Mouse (Mus musculus) liver, embryonic 12.5 days (tissue): ENCODE results near the gene Cfdp1. TPM values are rescaled to one million over a fixed set of nuclear protein-coding genes. Genes with fewer than 3 reads are reported as not detected.

Experiments
- ATAC-seq: fragments of 200-750 bp; cut with Nextera tagmentation; 2 replicates; pipeline ENCODE4 v1.8.0; 2017; ENCODE audit warnings: moderate number of reproducible peaks, mild to moderate bottlenecking, moderate library complexity
- H3K27ac ChIP-seq: fragments of 300-500 bp; sonication (generic); 2 replicates; pipeline ENCODE4 v1.5.1; 2016; ENCODE audit warnings: mild to moderate bottlenecking
- H3K27me3 ChIP-seq: fragments of 300-500 bp; sonication (generic); replicated peaks from 2 replicates; pipeline ENCODE4 v1.6.1; 2016; ENCODE audit warnings: mild to moderate bottlenecking, moderate library complexity
- H3K36me3 ChIP-seq: fragments of 300-500 bp; sonication (generic); 2 replicates; pipeline ENCODE4 v1.6.1; 2016; ENCODE audit warnings: mild to moderate bottlenecking, moderate library complexity
- H3K4me1 ChIP-seq: fragments of 300-500 bp; sonication (generic); 2 replicates; pipeline ENCODE4 v1.6.1; 2016
- H3K4me2 ChIP-seq: fragments of 300-500 bp; sonication (generic); 2 replicates; pipeline ENCODE4 v1.6.1; 2016; ENCODE audit warnings: mild to moderate bottlenecking, moderate library complexity
- H3K4me3 ChIP-seq: fragments of 300-500 bp; sonication (generic); 2 replicates; pipeline ENCODE4 v1.5.1; 2016; ENCODE audit warnings: mild to moderate bottlenecking, moderate library complexity
- H3K9ac ChIP-seq: fragments of 300-500 bp; sonication (generic); 2 replicates; pipeline ENCODE4 v1.6.1; 2016; ENCODE audit warnings: mild to moderate bottlenecking, moderate library complexity
- H3K9me3 ChIP-seq: fragments of 300-500 bp; sonication (generic); replicated peaks from 2 replicates; pipeline ENCODE4 v1.6.1; 2016; ENCODE audit warnings: mild to moderate bottlenecking, moderate library complexity
- WGBS: fragments of 180-500 bp; shearing (Covaris S2); methylation state at CpG from one replicate; pipeline ENCODE4 v1.1.7; 2016; ENCODE audit not compliant: insufficient replicate concordance; 5-methylcytosine and 5-hydroxymethylcytosine counted together
- polyA plus RNA-seq: library from polyadenylated mRNA; unstranded; fragments of >200 nt; fragmentation: Nextera tagmentation; extraction: Ambion mirVana; gene quantifications from 2 replicates; pipeline ENCODE4 v1.2.1, GENCODE M21; 2016

Gene Cfdp1
- 128 and 132 TPM in 2 replicates for polyA plus RNA-seq

GRCm38 (mm10) chr8:111853861-111854501 is at the start of gene Cfdp1:
TSS of gene Cfdp1 (minus strand) at chr8:111854291.
- no peaks in the 10 kb centered on the region for H3K9me3 ChIP-seq
- peak within 1 kb of the TSS; percentile 97 for H3K4me2 ChIP-seq
- peaks cover 52% of the 10 kb centered on the region for H3K4me1 ChIP-seq
- WGBS: under 1% methylated on average over 53 of the region's 53 CpGs
- peak within 1 kb of the TSS; percentile 42; the same call in 1 of the 2 replicates for H3K27ac ChIP-seq
- H3K36me3 ChIP-seq: 0 out of 2 replicates have a peak, but pooled peaks cover 8% of the 10 kb centered on the region
- H3K4me3 ChIP-seq: peak within 1 kb of the TSS; percentile 89
- H3K9ac ChIP-seq: peak within 1 kb of the TSS; percentile 79
- ATAC-seq: peak; percentile 100
- no peaks in the 10 kb centered on the region for H3K27me3 ChIP-seq

GRCm38 (mm10) chr8:111902080-111902479 is 48.0 kb upstream of the Cfdp1 start:
- ATAC-seq: no peak
- Histone ChIP-seq H3K27me3 (peaks cover 26% of the 10 kb centered on the region; the same call in 1 of the 2 replicates), H3K4me2 (no peak overlapping the region), H3K4me1 (no peaks in the 10 kb centered on the region), H3K36me3 (no peaks in the 10 kb centered on the region), H3K9ac (no peak overlapping the region), H3K4me3 (no peak overlapping the region), H3K9me3 (no peaks in the 10 kb centered on the region), H3K27ac (no peak overlapping the region)
- 52% methylated on average over 5 of the region's 5 CpGs for WGBS

- Histone ChIP-seq H3K9me3 (0 out of 2 replicates have a peak, but pooled peaks cover 3% of the 10 kb centered on the region), H3K4me2 (no peak overlapping the region), H3K9ac (no peak overlapping the region), H3K27me3 (peaks cover 13% of the 10 kb centered on the region; the same call in 1 of the 2 replicates), H3K27ac (no peak overlapping the region), H3K4me3 (no peak overlapping the region), H3K36me3 (no peaks in the 10 kb centered on the region), H3K4me1 (no peaks in the 10 kb centered on the region)
- no peak for ATAC-seq
- 44% methylated on average over 10 of the region's 10 CpGs for WGBS
Observed at GRCm38 (mm10) chr8:111898586-111898985, 44.5 kb upstream of the Cfdp1 start.

- Histone ChIP-seq H3K9ac (no peak overlapping the region), H3K4me2 (no peak overlapping the region), H3K27me3 (peaks cover 32% of the 10 kb centered on the region), H3K36me3 (no peaks in the 10 kb centered on the region), H3K9me3 (0 out of 2 replicates have a peak, but pooled peaks cover 3% of the 10 kb centered on the region), H3K4me1 (0 out of 2 replicates have a peak, but pooled peaks cover 4% of the 10 kb centered on the region), H3K4me3 (no peak overlapping the region), H3K27ac (no peak overlapping the region)
- ATAC-seq: no peak
- 75% methylated on average over 7 of the region's 7 CpGs for WGBS
Observed at GRCm38 (mm10) chr8:111894955-111895354, 40.9 kb upstream of the Cfdp1 start.

GRCm38 (mm10) chr8:111892615-111893014 is 38.5 kb upstream of the Cfdp1 start:
- WGBS: 36% methylated on average over 5 of the region's 5 CpGs
- Histone ChIP-seq H3K9ac (no peak overlapping the region), H3K4me1 (peaks cover 13% of the 10 kb centered on the region), H3K4me3 (no peak overlapping the region), H3K36me3 (no peaks in the 10 kb centered on the region), H3K27me3 (peaks cover 52% of the 10 kb centered on the region), H3K4me2 (no peak overlapping the region), H3K9me3 (0 out of 2 replicates have a peak, but pooled peaks cover 3% of the 10 kb centered on the region), H3K27ac (no peak overlapping the region)
- no peak for ATAC-seq

GRCm38 (mm10) chr8:111891983-111892382 is 37.9 kb upstream of the Cfdp1 start:
- Histone ChIP-seq H3K4me1 (peaks cover 17% of the 10 kb centered on the region), H3K4me3 (no peak overlapping the region), H3K36me3 (no peaks in the 10 kb centered on the region), H3K4me2 (no peak overlapping the region), H3K9ac (no peak overlapping the region), H3K9me3 (0 out of 2 replicates have a peak, but pooled peaks cover 3% of the 10 kb centered on the region), H3K27me3 (peaks cover 53% of the 10 kb centered on the region), H3K27ac (no peak overlapping the region)
- 27% methylated on average over 8 of the region's 8 CpGs for WGBS
- ATAC-seq: no peak

GRCm38 (mm10) chr8:111890911-111891303 is 36.8 kb upstream of the Cfdp1 start:
- H3K27me3 ChIP-seq: peaks cover 55% of the 10 kb centered on the region

GRCm38 (mm10) chr8:111889931-111890910 is 36.1 kb upstream of the Cfdp1 start:
- WGBS: 13% methylated on average over 86 of the region's 86 CpGs
- Histone ChIP-seq H3K4me1 (peaks cover 21% of the 10 kb centered on the region), H3K27ac (no peak overlapping the region), H3K36me3 (no peaks in the 10 kb centered on the region), H3K9ac (no peak overlapping the region), H3K4me2 (peak overlapping the region; percentile 25), H3K27me3 (peaks cover 55% of the 10 kb centered on the region), H3K9me3 (0 out of 2 replicates have a peak, but pooled peaks cover 3% of the 10 kb centered on the region), H3K4me3 (0 out of 2 replicates have a peak overlapping the region, but pooled peaks have one; percentile 7)
- ATAC-seq: no peak

More at GRCm38 (mm10) chr8:111890911-111891303, 36.8 kb upstream of the Cfdp1 start:
- H3K27ac ChIP-seq: no peak overlapping the region
- no peaks in the 10 kb centered on the region for H3K36me3 ChIP-seq
- 53% methylated on average over 6 of the region's 6 CpGs for WGBS
- H3K4me2 ChIP-seq: no peak overlapping the region
- H3K9me3 ChIP-seq: 0 out of 2 replicates have a peak, but pooled peaks cover 3% of the 10 kb centered on the region
- H3K4me1 ChIP-seq: peaks cover 21% of the 10 kb centered on the region
- ATAC-seq: no peak
- no peak overlapping the region for H3K4me3 ChIP-seq
- no peak overlapping the region for H3K9ac ChIP-seq

- no peaks in the 10 kb centered on the region for H3K9me3 ChIP-seq
- no peak for ATAC-seq
- peaks cover 54% of the 10 kb centered on the region for H3K27me3 ChIP-seq
Observed at GRCm38 (mm10) chr8:111888091-111888650, 34.1 kb upstream of the Cfdp1 start.

GRCm38 (mm10) chr8:111887479-111887878 is 33.4 kb upstream of the Cfdp1 start:
- H3K4me1 ChIP-seq: peaks cover 21% of the 10 kb centered on the region
- no peak overlapping the region for H3K4me2 ChIP-seq
- no peak overlapping the region for H3K27ac ChIP-seq
- WGBS: 52% methylated on average over 1 of the region's 1 CpGs
- ATAC-seq: peak; percentile 77
- H3K9ac ChIP-seq: no peak overlapping the region
- no peak overlapping the region for H3K4me3 ChIP-seq
- H3K9me3 ChIP-seq: no peaks in the 10 kb centered on the region
- peaks cover 48% of the 10 kb centered on the region for H3K27me3 ChIP-seq
- H3K36me3 ChIP-seq: no peaks in the 10 kb centered on the region

More at GRCm38 (mm10) chr8:111888091-111888650, 34.1 kb upstream of the Cfdp1 start:
- H3K4me1 ChIP-seq: peaks cover 21% of the 10 kb centered on the region
- H3K4me2 ChIP-seq: no peak overlapping the region
- WGBS: 44% methylated on average over 7 of the region's 7 CpGs
- H3K9ac ChIP-seq: no peak overlapping the region
- H3K36me3 ChIP-seq: no peaks in the 10 kb centered on the region
- no peak overlapping the region for H3K4me3 ChIP-seq
- H3K27ac ChIP-seq: no peak overlapping the region

- Histone ChIP-seq H3K4me3 (no peak overlapping the region), H3K4me1 (peaks cover 16% of the 10 kb centered on the region), H3K36me3 (no peaks in the 10 kb centered on the region), H3K27me3 (peaks cover 11% of the 10 kb centered on the region), H3K27ac (no peak overlapping the region), H3K4me2 (no peak overlapping the region), H3K9me3 (no peaks in the 10 kb centered on the region), H3K9ac (no peak overlapping the region)
- 71% methylated on average over 4 of the region's 4 CpGs for WGBS
- ATAC-seq: no peak
Observed at GRCm38 (mm10) chr8:111883615-111884014, 29.5 kb upstream of the Cfdp1 start.
